In the genomic region with DNA sequence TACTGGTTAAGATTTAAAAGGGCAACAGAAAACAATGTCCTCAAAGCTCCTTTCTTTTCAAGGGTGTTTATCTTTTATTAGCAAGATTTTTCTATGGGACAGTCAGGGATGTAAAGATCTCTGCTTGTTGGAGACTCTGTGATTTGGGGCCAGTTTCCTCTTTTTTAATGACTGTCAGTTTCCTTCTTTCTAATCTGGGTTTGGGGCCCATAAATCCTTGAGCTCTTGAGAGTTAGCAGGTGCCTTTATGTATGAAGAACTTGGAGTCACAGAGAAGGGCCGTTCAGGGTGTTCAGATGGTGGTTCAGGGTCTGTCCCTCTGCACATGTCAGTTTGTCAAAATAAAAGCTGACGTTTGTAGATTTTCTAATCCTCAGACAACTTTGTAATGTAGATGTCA, we compare ENCODE assay signal across 31 mouse cellular contexts. TPM values are rescaled to one million over a fixed set of nuclear protein-coding genes. Genes with fewer than 3 reads are reported as not detected.
DNase-seq lines count a peak whose midpoint lies in the region; ATAC-seq and TF ChIP-seq lines count a peak whose summit lies in the region.
"Had no signal": no experiment of that assay in that cellular context is flagged by ENCODE, and none has a peak within 500 bp of the region (broad histone marks: within the 10 kb centered on the region; RNA-seq: fewer than 3 reads in every experiment).

No protein-coding gene starts in this region.

- DNase-seq in A20 (ENCODE audit: low read depth, low spot score): peak; percentile 52
- peak; percentile 33 for DNase-seq in CH12.LX (ENCODE audit: extremely low read depth)
- no peak for DNase-seq in urinary bladder, postnatal 25 days (ENCODE audit: low spot score)
- no peak for DNase-seq in Muller cell, postnatal 12 days (ENCODE audit: inconsistent ontology term)
- DNase-seq in T-cell, adult 2 months (ENCODE audit: low spot score): no peak
- DNase-seq: adrenal gland, postnatal 10 days; adrenal gland, postnatal 36 days; cerebellum, adult 18-20 months; cerebellum, adult 9-10 months; cerebellum, postnatal 14 days; gastrocnemius, postnatal 25 days; heart, postnatal 10 days; heart, postnatal 36 days had no signal

- no peak overlapping the region for H3K4me2 ChIP-seq in CH12.LX (ENCODE audit: insufficient read depth, low read depth, poor library complexity, severe bottlenecking)
- H3K4me2 ChIP-seq: embryonic facial prominence, embryonic 12.5 days; embryonic facial prominence, embryonic 15.5 days; forebrain, embryonic 12.5 days; forebrain, embryonic 15.5 days; heart, embryonic 12.5 days; heart, embryonic 15.5 days; hindbrain, embryonic 14.5 days had no signal

- TF ChIP-seq POLR2A in CH12.LX (IDR thresholded peaks at IDR 0.05; ENCODE audit: low read depth, low read length): no peak

- H3K36me3 ChIP-seq in CH12.LX (replicated peaks in 1 of 2; ENCODE audit: control insufficient read depth in 1 of 2, insufficient read depth in 1 of 2, low read length in 1 of 2): no peaks in the 10 kb centered on the region
- H3K36me3 ChIP-seq: embryonic facial prominence, embryonic 12.5 days; embryonic facial prominence, embryonic 15.5 days; forebrain, embryonic 12.5 days; forebrain, embryonic 15.5 days; heart, embryonic 12.5 days; heart, embryonic 15.5 days had no signal

- ATAC-seq in hematopoietic stem cell, adult 5-6 weeks (replicated peaks in 1 of 2; ENCODE audit: insufficient read depth in 1 of 2, low FRiP score in 2 of 2, low TSS enrichment in 1 of 2, low read depth in 1 of 2, poor library complexity in 2 of 2, severe bottlenecking in 2 of 2): peak; percentile 62 to 72
- ATAC-seq: forebrain, embryonic 15.5 days; hindbrain, postnatal 0 days; inflammation-experienced regulatory T-cells, adult 6 months; intestine, embryonic 16.5 days had no signal

- no peak overlapping the region for H3K4me3 ChIP-seq in CH12.LX (replicated peaks in 1 of 3; ENCODE audit: low read depth in 2 of 3, low read length in 2 of 3, poor library complexity in 1 of 3)
- H3K4me3 ChIP-seq: embryonic facial prominence, embryonic 12.5 days; embryonic facial prominence, embryonic 15.5 days; erythroblast, embryonic 14.5 days; forebrain, embryonic 12.5 days; forebrain, embryonic 15.5 days; heart, embryonic 12.5 days; heart, embryonic 15.5 days had no signal

- no peak overlapping the region for H3K27ac ChIP-seq in CH12.LX (ENCODE audit: insufficient read depth, low read depth)
- H3K27ac ChIP-seq: embryonic facial prominence, embryonic 12.5 days; embryonic facial prominence, embryonic 15.5 days; forebrain, embryonic 12.5 days; forebrain, embryonic 15.5 days; heart, embryonic 15.5 days; hindbrain, embryonic 14.5 days; hindbrain, postnatal 0 days had no signal

- peaks cover 3% of the 10 kb centered on the region for H3K27me3 ChIP-seq in CH12.LX (replicated peaks)
- H3K27me3 ChIP-seq: embryonic facial prominence, embryonic 12.5 days; embryonic facial prominence, embryonic 15.5 days; forebrain, embryonic 12.5 days; forebrain, embryonic 15.5 days; heart, embryonic 12.5 days; heart, embryonic 15.5 days had no signal

- H3K9me3 ChIP-seq in CH12.LX (replicated peaks; ENCODE audit: low read length): no peaks in the 10 kb centered on the region
- H3K9me3 ChIP-seq: embryonic facial prominence, embryonic 12.5 days; embryonic facial prominence, embryonic 15.5 days; forebrain, embryonic 12.5 days; forebrain, embryonic 15.5 days; heart, embryonic 12.5 days; heart, embryonic 15.5 days had no signal

- no peak overlapping the region for H3K9ac ChIP-seq in CH12.LX (ENCODE audit: insufficient read depth, low read depth)
- H3K9ac ChIP-seq: embryonic facial prominence, embryonic 12.5 days; embryonic facial prominence, embryonic 15.5 days; forebrain, embryonic 12.5 days; forebrain, embryonic 15.5 days; heart, embryonic 12.5 days; heart, embryonic 15.5 days; hindbrain, embryonic 14.5 days had no signal

- peak; percentile 29; the same call in 1 of the 2 replicates for TF ChIP-seq EP300 in CH12.LX (IDR thresholded peaks at IDR 0.05; ENCODE audit: low read length)

- TF ChIP-seq CTCF in CH12.LX (conservative IDR thresholded peaks at IDR 0.05 in 1 of 2, IDR thresholded peaks at IDR 0.05 in 1 of 2; ENCODE audit: low read depth in 2 of 2, low read length in 2 of 2): no peak

- peaks cover 0 to 16% of the 10 kb centered on the region in 2 experiments; a peak in 2 of 4 replicates for H3K4me1 ChIP-seq in CH12.LX (ENCODE audit: control insufficient read depth in 1 of 2, insufficient read depth in 2 of 2)
- H3K4me1 ChIP-seq: embryonic facial prominence, embryonic 12.5 days; embryonic facial prominence, embryonic 15.5 days; forebrain, embryonic 12.5 days; forebrain, embryonic 15.5 days; heart, embryonic 12.5 days; heart, embryonic 15.5 days had no signal

- no peaks in the 10 kb centered on the region for H3K79me2 ChIP-seq in CH12.LX (replicated peaks; ENCODE audit: control insufficient read depth, extremely low read depth, insufficient read depth, poor library complexity, severe bottlenecking)

- TF ChIP-seq RAD21 in CH12.LX (IDR thresholded peaks at IDR 0.05; ENCODE audit: low read depth, low read length): no peak

- in situ Hi-C loops in CH12.LX (cut with MboI; ENCODE audit: low pct_ligation_motif_present, low pct_unique_long_range_greater_than_20kb, low sequenced_read_pairs): no loop called here

- dilution Hi-C loops in CH12.LX (cut with MboI; ENCODE audit: extremely low pct_ligation_motif_present, extremely low pct_unique_long_range_greater_than_20kb, low sequenced_read_pairs): no loop called here

TF ChIP-seq in CH12.LX, 34 proteins besides CTCF, POLR2A, EP300 and RAD21:
- no peak for TF ChIP-seq ELF1 (IDR thresholded peaks at IDR 0.05; ENCODE audit: low read depth, low read length)
- no peak for TF ChIP-seq MXI1 (IDR thresholded peaks at IDR 0.05; ENCODE audit: low read depth, low read length)
- TF ChIP-seq IRF4 (IDR thresholded peaks at IDR 0.05; ENCODE audit: low read depth, low read length): no peak
- TF ChIP-seq MYC (IDR thresholded peaks at IDR 0.05; ENCODE audit: low read depth, low read length): no peak

RNA-seq across cellular contexts. Expression of a gene that starts 11.9 kb away (rescaled TPM):
- not detected in 2 replicates for total RNA-seq in CH12.LX (2012; rRNA removed)
- not detected in 2 replicates for total RNA-seq in CH12.LX (2014; rRNA removed)
- polyA plus RNA-seq in CH12.LX (2012; ENCODE audit: insufficient read length, low read depth): 0.67 and 0.72 TPM in 2 replicates
- not detected in 2 replicates for total RNA-seq in hematopoietic stem cell, adult 5-6 weeks (2017)
- total RNA-seq: adrenal gland, adult 18-20 months; adrenal gland, postnatal 10 days; adrenal gland, postnatal 36 days; gastrocnemius, adult 8-10 months; gastrocnemius, postnatal 25 days; heart, adult 8-10 months; heart, postnatal 10 days; heart, postnatal 36 days; hindbrain, postnatal 0 days; MEL had no signal
- polyA plus RNA-seq: embryonic facial prominence, embryonic 12.5 days; embryonic facial prominence, embryonic 15.5 days; erythroblast, embryonic 14.5 days; forebrain, embryonic 12.5 days; forebrain, embryonic 15.5 days; gonadal fat pad, adult 2 months; heart, embryonic 12.5 days; heart, embryonic 15.5 days; hindbrain, embryonic 11.5 days; hindbrain, embryonic 14.5 days; hindbrain, postnatal 0 days; inflammation-experienced regulatory T-cells, adult 6 months; intestine, embryonic 16.5 days had no signal

RNA-seq across cellular contexts. Expression of a gene that starts 52.9 kb away (rescaled TPM):
- not detected in 2 replicates for total RNA-seq in CH12.LX (2012; rRNA removed)
- not detected in 2 replicates for total RNA-seq in CH12.LX (2014; rRNA removed)
- not detected in 2 replicates for polyA plus RNA-seq in CH12.LX (2012; ENCODE audit: insufficient read length, low read depth)
- total RNA-seq in hematopoietic stem cell, adult 5-6 weeks (2017): not detected in 2 replicates
- total RNA-seq: adrenal gland, adult 18-20 months; adrenal gland, postnatal 10 days; adrenal gland, postnatal 36 days; gastrocnemius, adult 8-10 months; gastrocnemius, postnatal 25 days; heart, adult 8-10 months; heart, postnatal 10 days; heart, postnatal 36 days; hindbrain, postnatal 0 days; MEL had no signal
- polyA plus RNA-seq: embryonic facial prominence, embryonic 12.5 days; embryonic facial prominence, embryonic 15.5 days; erythroblast, embryonic 14.5 days; forebrain, embryonic 12.5 days; forebrain, embryonic 15.5 days; heart, embryonic 12.5 days; heart, embryonic 15.5 days; hindbrain, embryonic 11.5 days; hindbrain, embryonic 14.5 days; hindbrain, postnatal 0 days; inflammation-experienced regulatory T-cells, adult 6 months; intestine, embryonic 16.5 days had no signal

Comparison
In these comparisons a context has a peak if more than half of its experiments do, and no peak if none do; other contexts are left out.
1. DNase-seq: peak in A20 (single experiment) and CH12.LX (single experiment); none in urinary bladder, postnatal 25 days (single experiment), Muller cell, postnatal 12 days (single experiment) and T-cell, adult 2 months (single experiment).